Mouse (Mus musculus) hindbrain, postnatal 0 days (tissue): ENCODE data around the gene Sf3b3. TPM values are rescaled to one million over a fixed set of nuclear protein-coding genes. Genes with fewer than 3 reads are reported as not detected.

Experiments used
- ATAC-seq: fragments of 200-750 bp; cut with Nextera tagmentation; 2 replicates; pipeline ENCODE4 v1.8.0; 2017; ENCODE audit warnings: mild to moderate bottlenecking, moderate TSS enrichment, moderate library complexity
- DNase-seq: peaks from one replicate; pipeline ENCODE4 v3.0.0-alpha.2; 2015; ENCODE audit warnings: low spot score
- H3K27ac ChIP-seq: fragments of 300-500 bp; sonication (generic); 2 replicates; pipeline ENCODE4 v1.5.1; 2014; ENCODE audit warnings: mild to moderate bottlenecking
- H3K27me3 ChIP-seq: fragments of 300-500 bp; sonication (generic); 2 replicates; pipeline ENCODE4 v1.6.1; 2014; ENCODE audit warnings: low read length, mixed read lengths; ENCODE audit not compliant: insufficient read depth
- H3K36me3 ChIP-seq: fragments of 300-500 bp; sonication (generic); 2 replicates; pipeline ENCODE4 v1.6.1; 2014; ENCODE audit warnings: low read length, mixed read lengths; ENCODE audit not compliant: insufficient read depth
- H3K4me1 ChIP-seq: fragments of 300-500 bp; sonication (generic); 2 replicates; pipeline ENCODE4 v1.6.1; 2014; ENCODE audit warnings: antibody characterized with exemption, low read length, mixed read lengths; ENCODE audit not compliant: insufficient read depth
- H3K4me2 ChIP-seq: fragments of 300-500 bp; sonication (generic); 2 replicates; pipeline ENCODE4 v1.6.1; 2014; ENCODE audit warnings: low read depth, mild to moderate bottlenecking, low read length, moderate library complexity, mixed read lengths
- H3K4me3 ChIP-seq: fragments of 300-500 bp; sonication (generic); 2 replicates; pipeline ENCODE4 v1.5.1; 2014; ENCODE audit warnings: low read length
- H3K9ac ChIP-seq: fragments of 300-500 bp; sonication (generic); replicated peaks from 2 replicates; pipeline ENCODE4 v1.6.1; 2014; ENCODE audit warnings: mild to moderate bottlenecking, low read length, moderate library complexity, mixed read lengths
- H3K9me3 ChIP-seq: fragments of 300-500 bp; sonication (generic); 2 replicates; pipeline ENCODE4 v1.6.1; 2016; ENCODE audit warnings: low read length, mixed read lengths
- CTCF ChIP-seq: IDR thresholded peaks from 2 replicates; pipeline ENCODE4 v1.5.1; 2016; ENCODE audit warnings: antibody characterized with exemption, control low read depth, low read depth
- WGBS: fragments of 180-500 bp; shearing (Covaris S2); extraction: QIAGEN DNeasy Blood & Tissue Kit; methylation state at CpG from one replicate; pipeline ENCODE4 v1.1.7; 2014; 5-methylcytosine and 5-hydroxymethylcytosine counted together
- polyA plus RNA-seq: library from polyadenylated mRNA; unstranded; fragments of >200 nt; fragmentation: Nextera tagmentation; extraction: Ambion mirVana; gene quantifications from 2 replicates; pipeline ENCODE4 v1.2.1, GENCODE M21; 2015
- total RNA-seq: library from RNA; depleted of rRNA; stranded (reverse); fragments of >200 nt; gene quantifications from 2 replicates; pipeline ENCODE4 v1.2.3, GENCODE M21; 2014

The Sf3b3 gene
- total and polyA plus RNA-seq, 2 experiments from 2014 or later, result 60.6 to 82.5 TPM

- no peaks in the 10 kb centered on the region for H3K27me3 ChIP-seq
- no peak for TF ChIP-seq CTCF
- H3K27ac ChIP-seq, result no peak overlapping the region
- ATAC-seq (0 out of 2 replicates have a peak, but pooled peaks have one; percentile 32), DNase-seq (no peak)
- H3K36me3 ChIP-seq, result peaks cover 3% of the 10 kb centered on the region; the same call in 1 of the 2 replicates
- no peaks in the 10 kb centered on the region for H3K9me3 ChIP-seq
- H3K4me2 ChIP-seq, result no peak overlapping the region
- H3K4me1 ChIP-seq, result no peaks in the 10 kb centered on the region
- H3K9ac ChIP-seq, result no peak overlapping the region
- whole genome bisulfite sequencing, result 67% methylated on average over 12 of the region's 12 CpGs
- H3K4me3 ChIP-seq, result no peak overlapping the region
Measured at GRCm38 (mm10) chr8:110889904-110890470, 43.4 kb upstream of the Sf3b3 start.

- H3K9me3 ChIP-seq, result no peaks in the 10 kb centered on the region
- ATAC-seq (no peak), DNase-seq (no peak)
- 83% methylated on average over 16 of the region's 16 CpGs for WGBS
- no peak overlapping the region for H3K9ac ChIP-seq
- no peak overlapping the region for H3K4me3 ChIP-seq
- no peak overlapping the region for H3K27ac ChIP-seq
- H3K36me3 ChIP-seq, result peaks cover 10% of the 10 kb centered on the region; the same call in 1 of the 2 replicates
- TF ChIP-seq CTCF, result no peak
- no peak overlapping the region for H3K4me2 ChIP-seq
- no peaks in the 10 kb centered on the region for H3K4me1 ChIP-seq
- no peaks in the 10 kb centered on the region for H3K27me3 ChIP-seq
Measured at GRCm38 (mm10) chr8:110888860-110889259, 42.3 kb upstream of the Sf3b3 start.

DNA sequence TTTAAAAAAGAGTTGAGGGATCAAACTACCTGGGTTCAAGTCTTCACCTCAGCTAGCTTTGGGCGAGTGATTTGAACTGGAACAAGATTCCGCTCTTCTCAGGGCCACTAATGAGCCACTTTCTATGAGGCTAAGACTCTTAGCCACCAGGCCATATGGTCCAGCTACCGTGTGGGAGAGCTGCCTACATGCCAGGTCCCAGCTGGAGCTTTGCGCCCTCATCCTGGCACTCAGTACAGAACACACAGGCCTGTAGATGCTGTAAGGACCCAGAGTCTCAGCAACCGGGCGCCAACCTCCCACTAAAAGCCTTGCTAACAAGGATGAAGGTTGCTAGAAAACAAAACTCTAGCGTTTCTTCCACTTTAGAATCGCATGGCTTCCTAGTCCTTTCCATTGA is 41.9 kb upstream of the Sf3b3 start:
- DNase-seq (no peak), ATAC-seq (no peak)
- Histone ChIP-seq H3K4me2 (no peak overlapping the region), H3K4me3 (no peak overlapping the region), H3K36me3 (peaks cover 11% of the 10 kb centered on the region; the same call in 1 of the 2 replicates), H3K9me3 (no peaks in the 10 kb centered on the region), H3K9ac (no peak overlapping the region), H3K4me1 (no peaks in the 10 kb centered on the region), H3K27me3 (no peaks in the 10 kb centered on the region), H3K27ac (no peak overlapping the region)
- 83% methylated on average over 8 of the region's 8 CpGs for WGBS
- TF ChIP-seq CTCF, result no peak

DNA sequence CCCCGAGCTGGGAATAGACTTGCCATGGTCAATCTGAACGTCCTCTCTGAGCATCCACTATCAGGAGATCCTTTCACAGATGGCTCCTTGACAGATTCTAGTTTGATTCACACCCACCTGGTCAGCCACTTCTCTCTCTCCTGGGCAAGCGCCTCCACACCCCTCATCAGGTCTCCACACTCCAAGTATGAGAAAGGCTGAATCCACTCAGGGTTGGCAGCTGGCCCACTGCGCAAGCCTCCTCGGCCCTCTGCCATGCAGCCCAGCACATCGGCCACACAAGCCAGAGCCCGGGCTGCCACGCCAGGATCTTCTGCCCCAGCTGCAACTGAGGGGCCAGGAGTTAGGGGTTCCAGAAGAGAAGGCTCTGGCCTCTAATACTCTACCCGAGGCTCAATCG is 41.0 kb upstream of the Sf3b3 start:
- no peak for DNase-seq
- peaks cover 18% of the 10 kb centered on the region for H3K36me3 ChIP-seq

GRCm38 (mm10) chr8:110886634-110887033 is 40.0 kb upstream of the Sf3b3 start:
- H3K36me3 ChIP-seq, result peaks cover 28% of the 10 kb centered on the region
- WGBS, result 88% methylated on average over 3 of the region's 3 CpGs
- no peak overlapping the region for H3K9ac ChIP-seq
- no peaks in the 10 kb centered on the region for H3K9me3 ChIP-seq
- H3K4me2 ChIP-seq, result no peak overlapping the region
- no peak overlapping the region for H3K27ac ChIP-seq
- DNase-seq, result no peak
- H3K4me1 ChIP-seq, result no peaks in the 10 kb centered on the region
- no peak for TF ChIP-seq CTCF
- H3K27me3 ChIP-seq, result no peaks in the 10 kb centered on the region
- no peak overlapping the region for H3K4me3 ChIP-seq
- no peak for ATAC-seq

More for the DNA sequence above, 41.0 kb upstream of the Sf3b3 start:
- no peak for TF ChIP-seq CTCF
- Histone ChIP-seq H3K4me3 (no peak overlapping the region), H3K4me2 (no peak overlapping the region), H3K9me3 (no peaks in the 10 kb centered on the region), H3K27me3 (no peaks in the 10 kb centered on the region), H3K27ac (no peak overlapping the region), H3K9ac (no peak overlapping the region), H3K4me1 (no peaks in the 10 kb centered on the region)
- WGBS, result 84% methylated on average over 10 of the region's 10 CpGs
- no peak for ATAC-seq

DNA sequence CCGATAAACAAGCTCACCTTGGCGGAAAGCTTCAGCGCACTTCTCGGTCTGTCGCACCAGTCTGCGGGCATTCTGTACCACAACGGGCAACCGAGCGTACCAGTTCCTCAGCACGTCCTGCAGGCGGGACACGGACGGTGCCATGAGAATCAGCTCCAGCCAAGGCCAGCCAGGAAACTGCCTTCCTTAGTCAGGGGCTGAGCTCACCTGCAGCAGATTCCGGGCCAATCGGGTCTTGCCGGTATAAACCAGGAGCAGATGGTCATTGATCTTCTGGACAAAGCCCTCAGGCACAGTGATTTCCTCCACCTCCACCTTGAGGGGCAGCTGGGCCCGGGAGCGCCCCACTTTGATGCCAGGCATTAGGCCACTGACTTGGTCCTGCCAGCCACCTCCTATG is 37.2 kb upstream of the Sf3b3 start:
- DNase-seq (no peak), ATAC-seq (no peak)
- H3K4me1 ChIP-seq, result no peaks in the 10 kb centered on the region
- 95% methylated on average over 18 of the region's 18 CpGs for WGBS
- H3K27me3 ChIP-seq, result no peaks in the 10 kb centered on the region
- peaks cover 48% of the 10 kb centered on the region for H3K36me3 ChIP-seq
- TF ChIP-seq CTCF, result no peak
- no peak overlapping the region for H3K4me2 ChIP-seq
- no peaks in the 10 kb centered on the region for H3K9me3 ChIP-seq
- H3K9ac ChIP-seq, result no peak overlapping the region
- no peak overlapping the region for H3K27ac ChIP-seq
- no peak overlapping the region for H3K4me3 ChIP-seq

GRCm38 (mm10) chr8:110881741-110882310 is 35.2 kb upstream of the Sf3b3 start:
- Histone ChIP-seq H3K9ac (no peak overlapping the region), H3K27me3 (no peaks in the 10 kb centered on the region), H3K36me3 (peaks cover 60% of the 10 kb centered on the region), H3K4me2 (no peak overlapping the region), H3K4me1 (no peaks in the 10 kb centered on the region), H3K9me3 (no peaks in the 10 kb centered on the region), H3K4me3 (no peak overlapping the region), H3K27ac (no peak overlapping the region)
- TF ChIP-seq CTCF, result no peak
- DNase-seq (no peak), ATAC-seq (no peak)
- 82% methylated on average over 10 of the region's 10 CpGs for WGBS
